Mouse (Mus musculus) urinary bladder, postnatal 25 days (tissue): ENCODE data around the gene Otx2.
"Not testable (repeated sequence)": the region's sequence is repeated elsewhere in the genome, so short reads cannot be mapped to it uniquely, and the experiment has no call there.

Source experiments
- DNase-seq: peaks from one replicate; pipeline ENCODE4 v3.0.0; 2022; ENCODE audit warnings: low spot score

Gene Otx2

GRCm38 (mm10) chr14:48653676-48654510, 19.7 kb downstream of the Otx2 start:
- no peak for DNase-seq

DNA sequence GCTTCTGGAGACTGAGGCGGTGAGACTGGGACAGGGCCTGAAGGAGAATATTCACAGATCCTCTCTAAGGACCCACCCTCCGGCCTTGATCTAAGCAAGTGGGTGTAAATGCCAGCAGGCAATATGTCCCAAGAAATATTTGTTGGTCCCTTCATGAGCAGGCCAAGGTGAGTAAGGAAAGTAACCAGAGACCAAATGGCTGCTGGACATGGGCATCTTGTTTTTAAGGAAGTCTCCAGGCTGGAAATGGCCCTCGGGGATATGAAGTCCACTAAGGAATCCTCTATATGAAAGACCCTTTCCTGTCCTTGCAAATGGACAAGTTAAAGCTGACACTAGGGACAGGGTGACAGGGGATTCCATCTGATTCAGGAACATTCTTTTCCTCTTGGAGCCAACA, 20.5 kb downstream of the Otx2 start:
- no peak for DNase-seq

- no peak for DNase-seq
Observed at GRCm38 (mm10) chr14:48652256-48652655, 21.4 kb downstream of the Otx2 start.

DNA sequence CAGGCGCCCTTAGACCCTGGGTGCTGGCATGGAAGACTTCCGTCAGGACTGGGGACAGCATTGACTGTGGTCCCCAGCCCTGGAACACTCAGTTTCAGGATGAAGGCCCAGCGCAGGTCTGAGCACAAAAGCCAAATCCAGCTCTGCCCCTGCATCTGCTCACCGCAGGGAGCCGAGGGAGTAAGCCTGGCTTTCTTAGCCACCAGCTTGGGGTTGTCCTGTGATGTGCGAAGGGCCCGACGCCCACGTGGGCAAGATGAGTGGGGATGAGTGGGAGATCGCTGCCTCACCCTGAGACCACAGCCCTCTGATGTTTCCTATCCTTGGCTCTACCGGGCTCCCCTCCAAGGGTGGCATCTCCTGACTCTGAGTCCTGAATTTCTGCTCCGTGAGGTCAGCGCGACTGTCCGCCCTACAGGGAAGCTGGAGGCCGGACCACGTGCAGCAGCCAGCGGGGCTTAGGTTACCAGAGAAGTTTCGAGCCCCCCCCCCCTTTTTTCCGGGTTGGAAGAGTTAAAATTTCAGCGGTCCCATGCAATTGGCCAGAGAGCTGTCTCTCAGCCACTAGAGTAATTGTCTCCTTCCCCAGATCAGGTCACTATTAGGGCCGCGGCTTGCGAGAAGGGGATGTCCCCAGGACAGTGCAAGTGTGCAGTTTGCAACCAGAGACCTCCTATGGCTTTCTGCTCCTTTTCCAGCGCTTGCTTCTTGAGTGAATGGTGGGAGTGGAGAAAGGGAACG, 22.0 kb downstream of the Otx2 start:
- DNase-seq: no peak

DNA sequence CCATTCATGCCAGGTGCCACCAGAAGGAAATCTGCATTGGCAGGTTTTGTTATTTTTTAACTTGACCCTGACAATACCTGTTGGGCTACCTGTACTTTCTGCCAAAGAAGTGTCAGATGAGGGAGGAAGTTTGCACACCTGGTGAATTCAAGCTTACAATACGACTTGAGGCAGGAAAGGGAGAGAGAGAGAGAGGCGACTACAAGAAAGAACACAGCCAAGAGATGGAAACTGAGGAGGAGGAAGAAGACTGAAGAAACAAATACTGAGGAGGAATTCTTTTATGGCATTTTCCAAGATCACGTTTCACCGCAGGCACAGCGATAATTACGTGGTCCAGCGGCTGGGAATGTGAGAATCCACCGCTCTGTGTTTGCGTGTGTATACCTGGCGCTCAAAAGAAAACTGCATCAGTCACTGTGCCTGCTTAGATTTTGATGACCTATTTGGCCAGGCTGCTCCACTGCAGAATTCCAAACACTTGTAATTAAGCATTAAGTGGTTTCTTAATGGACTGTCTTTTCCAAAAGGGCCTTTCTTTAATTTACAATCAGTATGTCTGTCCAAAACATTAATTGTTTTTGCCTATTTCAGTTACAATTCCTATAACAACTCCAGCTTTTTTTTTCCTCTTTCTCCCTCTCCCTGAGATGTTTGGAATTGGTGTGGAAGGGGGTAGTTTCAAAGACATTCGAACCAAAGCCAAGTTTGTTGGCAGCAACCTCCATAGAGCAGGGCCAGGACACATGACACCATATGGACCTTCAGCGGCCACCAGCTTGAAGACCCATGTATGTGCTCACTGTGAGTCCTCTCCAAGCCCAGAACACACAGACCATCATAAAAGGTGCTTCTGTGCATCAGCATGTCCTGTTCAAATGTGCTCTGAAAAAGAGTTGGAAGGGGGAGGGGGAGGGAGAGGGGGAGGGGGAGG, 31.9 kb downstream of the Otx2 start:
- DNase-seq: no peak

DNA sequence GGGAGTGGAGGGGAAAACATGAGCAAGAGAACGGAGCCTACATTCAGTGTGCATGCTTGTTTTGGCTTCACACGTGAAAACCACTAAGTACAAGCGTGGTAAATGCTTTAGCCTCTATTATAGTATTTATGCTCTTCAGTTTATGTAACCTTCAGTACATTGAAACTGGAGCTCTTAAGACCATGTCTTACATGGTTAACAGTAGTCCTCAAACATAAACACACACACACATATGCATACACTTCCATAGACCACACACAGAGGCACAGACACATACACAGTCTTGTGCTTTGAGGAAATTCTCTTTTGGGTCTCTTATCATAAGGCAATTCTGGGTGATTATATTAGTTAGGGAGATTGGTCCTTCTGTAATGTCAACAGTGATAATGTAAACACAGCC, 40.5 kb downstream of the Otx2 start:
- DNase-seq: no peak

GRCm38 (mm10) chr14:48632335-48632734, 41.3 kb downstream of the Otx2 start:
- DNase-seq: no peak

DNA sequence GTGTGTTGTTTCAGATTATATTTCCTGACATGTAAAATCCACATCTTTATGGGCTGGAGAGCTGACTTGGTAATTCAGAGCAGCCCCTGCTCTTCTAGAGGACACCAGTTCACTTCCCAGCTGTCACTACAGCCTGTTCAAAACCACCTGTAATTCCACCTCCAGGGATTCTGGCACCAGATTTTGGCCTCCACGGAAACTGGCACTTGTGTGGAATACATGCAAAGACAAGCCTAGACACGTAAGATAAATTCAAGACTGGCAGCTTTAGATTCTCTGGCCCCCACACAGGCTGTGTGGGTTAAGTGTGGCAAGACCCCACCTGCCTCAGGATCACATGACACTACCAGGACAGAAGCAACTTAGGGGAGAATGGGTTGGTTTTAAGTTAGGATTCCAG, 42.1 kb downstream of the Otx2 start:
- no peak for DNase-seq

GRCm38 (mm10) chr14:48629404-48629803, 44.2 kb downstream of the Otx2 start:
- no peak for DNase-seq

- DNase-seq: no peak
Observed at GRCm38 (mm10) chr14:48626271-48626670, 47.3 kb downstream of the Otx2 start.

GRCm38 (mm10) chr14:48625331-48625694, 48.3 kb downstream of the Otx2 start:
- no peak for DNase-seq

DNA sequence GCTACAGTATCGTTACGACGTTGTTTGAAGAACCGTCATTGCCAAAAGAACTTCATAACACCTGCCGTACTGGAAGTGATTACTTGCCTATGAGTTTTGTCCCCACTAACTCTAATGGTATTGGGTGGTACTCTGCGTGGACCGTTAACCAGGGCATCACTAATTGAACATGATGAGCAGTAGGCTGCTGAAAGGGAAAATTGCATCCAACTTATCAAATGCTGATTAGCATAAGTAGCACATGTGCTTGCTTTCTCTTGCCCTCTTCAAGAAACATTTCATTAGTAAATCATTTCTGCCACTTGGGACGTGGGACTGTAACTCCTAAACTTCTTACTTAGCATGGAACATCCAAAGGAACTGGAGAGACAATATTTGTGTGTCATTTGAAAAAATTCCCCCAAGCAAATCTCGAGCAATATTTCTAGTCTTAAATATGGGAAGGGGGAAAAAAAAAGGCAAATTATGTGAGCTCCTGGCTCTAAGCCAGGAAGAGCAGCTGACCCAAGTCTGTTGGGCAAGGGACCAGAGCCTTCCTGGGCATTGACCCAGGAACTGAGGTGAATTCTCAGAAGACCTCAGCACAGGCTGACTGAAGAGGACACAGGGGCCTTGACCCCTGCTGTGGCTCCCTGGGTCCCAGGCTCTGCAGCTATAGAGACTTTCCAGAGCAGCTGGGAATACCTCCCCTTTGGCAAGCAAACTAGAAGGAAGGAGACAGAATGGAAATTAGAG, 48.9 kb downstream of the Otx2 start:
- no peak for DNase-seq

- DNase-seq: not testable (repeated sequence)
Observed at GRCm38 (mm10) chr14:48622726-48623125, 50.9 kb downstream of the Otx2 start.

- DNase-seq: no peak
Observed at GRCm38 (mm10) chr14:48616361-48616760, 57.3 kb downstream of the Otx2 start.

DNA sequence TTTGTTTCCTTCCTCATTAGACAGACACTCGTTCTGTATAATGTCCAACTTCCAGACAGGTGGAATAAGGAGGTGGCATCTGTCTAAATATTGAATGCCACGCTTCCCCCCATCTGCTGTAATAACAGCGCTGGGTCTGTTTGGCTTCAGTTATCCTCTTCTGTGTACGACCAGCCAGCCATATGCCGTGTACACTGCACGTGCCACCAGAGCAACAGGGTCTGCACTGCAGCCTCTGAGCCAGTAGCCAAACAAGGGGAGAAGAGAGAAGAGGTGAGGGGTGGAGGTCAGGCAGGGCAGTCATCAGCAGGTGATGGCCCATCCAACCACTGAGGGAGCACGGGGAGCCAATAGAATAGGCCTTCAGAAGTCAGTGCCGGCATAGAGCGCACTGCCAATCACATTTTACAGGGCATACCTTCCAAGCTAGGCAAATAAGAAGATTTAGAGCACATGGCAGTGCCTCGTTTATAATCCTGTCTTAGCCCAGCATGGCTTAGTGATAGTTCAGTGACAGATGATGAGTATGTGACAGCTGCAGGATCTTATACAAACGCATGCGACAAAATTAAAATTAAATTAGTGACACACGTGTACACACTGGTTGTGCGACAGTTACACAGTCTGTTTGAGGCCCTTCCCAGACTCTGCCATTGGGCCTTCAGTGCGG, 64.8 kb downstream of the Otx2 start:
- DNase-seq: no peak
